Mouse (Mus musculus): ENCODE measurements around the gene Zfp523. TPM values are rescaled to one million over a fixed set of nuclear protein-coding genes. Genes with fewer than 3 reads are reported as not detected.
A peak's percentile ranks its signal among the peaks of the same experiment; 100 is the strongest.

Gene Zfp523
- polyA plus RNA-seq, 1 experiment from 2014 or later, result 34.2 TPM

GRCm38 (mm10) chr17:28142700-28143610 is 34.0 kb upstream of the Zfp523 start:
- peak overlapping the region; percentile 86 for H3K27ac ChIP-seq
- peaks cover 93% of the 10 kb centered on the region for H3K27me3 ChIP-seq (ENCODE audit: insufficient read depth, poor library complexity, severe bottlenecking)
- H3K9me3 ChIP-seq, result no peaks in the 10 kb centered on the region
- under 1% methylated on average over 33 of the region's 33 CpGs for WGBS
- H3K4me3 ChIP-seq, result peak overlapping the region; percentile 76
- peaks cover 80% of the 10 kb centered on the region for H3K4me1 ChIP-seq
- no peak for DNase-seq (ENCODE audit: low spot score)
- H3K36me3 ChIP-seq, result no peaks in the 10 kb centered on the region

- WGBS, result 0% methylated on average over 9 of the region's 9 CpGs
- no peaks in the 10 kb centered on the region for H3K36me3 ChIP-seq
- H3K4me3 ChIP-seq, result peak overlapping the region; percentile 76
- no peak for DNase-seq (ENCODE audit: low spot score)
- H3K9me3 ChIP-seq, result no peaks in the 10 kb centered on the region
- H3K4me1 ChIP-seq, result peaks cover 75% of the 10 kb centered on the region
- H3K27ac ChIP-seq, result no peak overlapping the region
- peaks cover 92% of the 10 kb centered on the region for H3K27me3 ChIP-seq (ENCODE audit: insufficient read depth, poor library complexity, severe bottlenecking)
Measured at GRCm38 (mm10) chr17:28143751-28144150, 33.2 kb upstream of the Zfp523 start.

GRCm38 (mm10) chr17:28144241-28144640 is 32.7 kb upstream of the Zfp523 start:
- no peak for DNase-seq (ENCODE audit: low spot score)
- H3K4me1 ChIP-seq, result peaks cover 74% of the 10 kb centered on the region
- peaks cover 93% of the 10 kb centered on the region for H3K27me3 ChIP-seq (ENCODE audit: insufficient read depth, poor library complexity, severe bottlenecking)
- WGBS, result 8% methylated on average over 6 of the region's 6 CpGs
- no peaks in the 10 kb centered on the region for H3K36me3 ChIP-seq
- H3K4me3 ChIP-seq, result peak overlapping the region; percentile 76
- no peaks in the 10 kb centered on the region for H3K9me3 ChIP-seq
- peak overlapping the region; percentile 3; the same call in 1 of the 2 replicates for H3K27ac ChIP-seq

GRCm38 (mm10) chr17:28148288-28148687 is 28.6 kb upstream of the Zfp523 start:
- 70% methylated on average over 3 of the region's 3 CpGs for WGBS
- Histone ChIP-seq H3K36me3 (no peaks in the 10 kb centered on the region), H3K27ac (no peak overlapping the region), H3K27me3 (ENCODE audit: insufficient read depth, poor library complexity, severe bottlenecking) (peaks cover 87% of the 10 kb centered on the region), H3K4me1 (peaks cover 56% of the 10 kb centered on the region), H3K9me3 (no peaks in the 10 kb centered on the region), H3K4me3 (no peak overlapping the region)
- no peak for DNase-seq (ENCODE audit: low spot score)

- no peak overlapping the region for H3K27ac ChIP-seq
- H3K36me3 ChIP-seq, result no peaks in the 10 kb centered on the region; the same call in 1 of the 2 replicates
- no peak overlapping the region for H3K4me3 ChIP-seq
- peaks cover 84% of the 10 kb centered on the region for H3K27me3 ChIP-seq (ENCODE audit: insufficient read depth, poor library complexity, severe bottlenecking)
- H3K4me1 ChIP-seq, result peaks cover 41% of the 10 kb centered on the region
- H3K9me3 ChIP-seq, result no peaks in the 10 kb centered on the region
- 72% methylated on average over 8 of the region's 8 CpGs for WGBS
- DNase-seq (ENCODE audit: low spot score), result no peak
Measured at GRCm38 (mm10) chr17:28149734-28150133, 27.2 kb upstream of the Zfp523 start.

- 74% methylated on average over 12 of the region's 12 CpGs for WGBS
- no peaks in the 10 kb centered on the region for H3K9me3 ChIP-seq
- H3K36me3 ChIP-seq, result no peaks in the 10 kb centered on the region; the same call in 1 of the 2 replicates
- no peak overlapping the region for H3K27ac ChIP-seq
- DNase-seq (ENCODE audit: low spot score), result no peak
- H3K27me3 ChIP-seq (ENCODE audit: insufficient read depth, poor library complexity, severe bottlenecking), result peaks cover 82% of the 10 kb centered on the region
- H3K4me1 ChIP-seq, result peaks cover 34% of the 10 kb centered on the region
- H3K4me3 ChIP-seq, result no peak overlapping the region
Measured at GRCm38 (mm10) chr17:28150456-28150855, 26.5 kb upstream of the Zfp523 start.

GRCm38 (mm10) chr17:28153095-28153494 is 23.8 kb upstream of the Zfp523 start:
- Histone ChIP-seq H3K36me3 (peaks cover 5% of the 10 kb centered on the region; the same call in 1 of the 2 replicates), H3K4me1 (peaks cover 32% of the 10 kb centered on the region), H3K4me3 (no peak overlapping the region), H3K9me3 (no peaks in the 10 kb centered on the region), H3K27me3 (ENCODE audit: insufficient read depth, poor library complexity, severe bottlenecking) (peaks cover 83% of the 10 kb centered on the region), H3K27ac (no peak overlapping the region)
- WGBS, result 83% methylated on average over 6 of the region's 6 CpGs
- no peak for DNase-seq (ENCODE audit: low spot score)

- Histone ChIP-seq H3K9me3 (no peaks in the 10 kb centered on the region), H3K4me1 (peaks cover 37% of the 10 kb centered on the region), H3K27ac (no peak overlapping the region), H3K36me3 (peaks cover 5% of the 10 kb centered on the region; the same call in 1 of the 2 replicates), H3K4me3 (no peak overlapping the region), H3K27me3 (ENCODE audit: insufficient read depth, poor library complexity, severe bottlenecking) (peaks cover 83% of the 10 kb centered on the region)
- DNase-seq (ENCODE audit: low spot score), result no peak
- WGBS, result 86% methylated on average over 8 of the region's 8 CpGs
Measured at GRCm38 (mm10) chr17:28154970-28155369, 22.0 kb upstream of the Zfp523 start.

- Histone ChIP-seq H3K4me3 (peak overlapping the region; percentile 39), H3K9me3 (no peaks in the 10 kb centered on the region), H3K27me3 (ENCODE audit: insufficient read depth, poor library complexity, severe bottlenecking) (peaks cover 90% of the 10 kb centered on the region), H3K27ac (peak overlapping the region; percentile 18; the same call in 1 of the 2 replicates), H3K36me3 (peaks cover 5% of the 10 kb centered on the region; the same call in 1 of the 2 replicates), H3K4me1 (peaks cover 54% of the 10 kb centered on the region)
- 6% methylated on average over 10 of the region's 10 CpGs for WGBS
- DNase-seq (ENCODE audit: low spot score), result no peak
Measured at GRCm38 (mm10) chr17:28160361-28160760, 16.6 kb upstream of the Zfp523 start.

- DNase-seq (ENCODE audit: low spot score), result peak; percentile 88
- Histone ChIP-seq H3K27me3 (ENCODE audit: insufficient read depth, poor library complexity, severe bottlenecking) (peaks cover 90% of the 10 kb centered on the region), H3K4me1 (peaks cover 47% of the 10 kb centered on the region), H3K9me3 (no peaks in the 10 kb centered on the region), H3K27ac (peak overlapping the region; percentile 30), H3K36me3 (peaks cover 5% of the 10 kb centered on the region; the same call in 1 of the 2 replicates), H3K4me3 (peak overlapping the region; percentile 32)
- WGBS, result 13% methylated on average over 11 of the region's 11 CpGs
Measured at GRCm38 (mm10) chr17:28161310-28161881, 15.5 kb upstream of the Zfp523 start.

- WGBS, result 5% methylated on average over 6 of the region's 6 CpGs
- no peak for DNase-seq (ENCODE audit: low spot score)
- Histone ChIP-seq H3K36me3 (peaks cover 5% of the 10 kb centered on the region; the same call in 1 of the 2 replicates), H3K4me3 (no peak overlapping the region), H3K9me3 (no peaks in the 10 kb centered on the region), H3K4me1 (peaks cover 32% of the 10 kb centered on the region), H3K27ac (no peak overlapping the region), H3K27me3 (ENCODE audit: insufficient read depth, poor library complexity, severe bottlenecking) (peaks cover 81% of the 10 kb centered on the region)
Measured at GRCm38 (mm10) chr17:28163666-28164065, 13.3 kb upstream of the Zfp523 start.

- H3K9me3 ChIP-seq, result no peaks in the 10 kb centered on the region
- 83% methylated on average over 6 of the region's 6 CpGs for WGBS
- peaks cover 9% of the 10 kb centered on the region; the same call in 1 of the 2 replicates for H3K36me3 ChIP-seq
- H3K4me1 ChIP-seq, result peaks cover 45% of the 10 kb centered on the region
- no peak overlapping the region for H3K27ac ChIP-seq
- H3K27me3 ChIP-seq (ENCODE audit: insufficient read depth, poor library complexity, severe bottlenecking), result peaks cover 28% of the 10 kb centered on the region
- DNase-seq (ENCODE audit: low spot score), result no peak
- no peak overlapping the region for H3K4me3 ChIP-seq
Measured at GRCm38 (mm10) chr17:28170460-28171305, 6.2 kb upstream of the Zfp523 start.
